Mouse (Mus musculus) heart, adult 18-20 months (tissue): ENCODE measurements around the gene St6galnac4. TPM values are rescaled to one million over a fixed set of nuclear protein-coding genes. Genes with fewer than 3 reads are reported as not detected.

Source experiments
- DNase-seq, 2 experiments: peaks; one replicate each; pipeline ENCODE4 v3.0.0; 2021 to 2022; ENCODE audit warnings: mixed read lengths in 1 of 2
- total RNA-seq, 2 experiments: library from RNA; stranded (reverse); gene quantifications; 2 replicates each; pipeline ENCODE4 v1.2.3; 2021

The St6galnac4 gene
- total RNA-seq, 2 experiments from 2014 or later, result 14.7 to 16.1 TPM

GRCm38 (mm10) chr2:32570698-32571494, 16.0 kb upstream of the St6galnac4 start, which contains the start of gene Dpm2:
Dpm2 (plus strand) TSS chr2:32570858.
- peak; percentile 95 for DNase-seq

- DNase-seq, result no peak
Measured at GRCm38 (mm10) chr2:32572196-32572595, 14.7 kb upstream of the St6galnac4 start.

DNA sequence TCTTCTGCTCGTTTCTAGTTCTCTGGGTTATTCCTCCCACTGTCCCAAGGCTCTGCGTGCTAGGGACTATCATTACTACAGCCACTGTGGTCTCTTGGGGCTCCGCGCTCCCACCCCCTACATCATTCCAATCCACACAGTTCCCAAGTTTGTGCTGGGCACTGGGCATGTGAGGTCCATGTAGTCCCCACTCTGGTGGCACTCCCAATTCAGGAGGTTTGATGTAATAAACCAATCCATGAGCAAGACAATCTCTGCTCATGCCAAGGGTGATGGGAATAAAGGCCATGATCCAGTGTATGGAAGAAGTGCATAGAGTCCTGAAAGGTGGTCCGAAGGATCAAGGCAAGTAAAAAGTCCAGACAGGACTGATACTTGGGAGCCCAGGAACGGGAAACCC, 12.4 kb upstream of the St6galnac4 start, which contains the start of gene Pip5kl1:
Pip5kl1 (plus strand) TSS at position 301 of the 400 bp plus-strand sequence.
- no peak for DNase-seq

GRCm38 (mm10) chr2:32574901-32575585, 11.9 kb upstream of the St6galnac4 start:
- DNase-seq, result peak in 1 of 2 experiments; percentile 73

GRCm38 (mm10) chr2:32575586-32576160, 11.2 kb upstream of the St6galnac4 start, which contains the start of gene 9430097D07Rik:
9430097D07Rik (minus strand) TSS chr2:32575684.
- no peak for DNase-seq

DNA sequence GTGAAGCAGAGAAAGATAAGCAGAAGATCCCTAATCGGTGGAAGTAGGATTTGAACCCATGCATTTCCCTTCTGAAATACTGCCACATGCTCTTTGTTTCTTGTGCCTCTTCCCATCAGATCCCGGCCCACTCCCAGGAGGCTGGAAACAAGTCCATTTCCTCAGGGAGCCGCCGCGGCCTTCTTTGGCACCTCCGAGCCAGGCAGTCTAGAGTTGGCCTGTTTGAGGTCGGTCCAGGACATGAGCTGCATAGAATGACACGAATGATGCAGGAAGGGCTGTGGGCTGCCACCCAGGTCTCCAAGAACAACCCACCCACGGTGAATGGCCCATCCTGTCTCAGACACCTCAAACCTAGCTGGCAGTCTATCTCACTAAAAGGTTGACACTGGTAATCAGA, 10.4 kb upstream of the St6galnac4 start:
- no peak for DNase-seq

DNA sequence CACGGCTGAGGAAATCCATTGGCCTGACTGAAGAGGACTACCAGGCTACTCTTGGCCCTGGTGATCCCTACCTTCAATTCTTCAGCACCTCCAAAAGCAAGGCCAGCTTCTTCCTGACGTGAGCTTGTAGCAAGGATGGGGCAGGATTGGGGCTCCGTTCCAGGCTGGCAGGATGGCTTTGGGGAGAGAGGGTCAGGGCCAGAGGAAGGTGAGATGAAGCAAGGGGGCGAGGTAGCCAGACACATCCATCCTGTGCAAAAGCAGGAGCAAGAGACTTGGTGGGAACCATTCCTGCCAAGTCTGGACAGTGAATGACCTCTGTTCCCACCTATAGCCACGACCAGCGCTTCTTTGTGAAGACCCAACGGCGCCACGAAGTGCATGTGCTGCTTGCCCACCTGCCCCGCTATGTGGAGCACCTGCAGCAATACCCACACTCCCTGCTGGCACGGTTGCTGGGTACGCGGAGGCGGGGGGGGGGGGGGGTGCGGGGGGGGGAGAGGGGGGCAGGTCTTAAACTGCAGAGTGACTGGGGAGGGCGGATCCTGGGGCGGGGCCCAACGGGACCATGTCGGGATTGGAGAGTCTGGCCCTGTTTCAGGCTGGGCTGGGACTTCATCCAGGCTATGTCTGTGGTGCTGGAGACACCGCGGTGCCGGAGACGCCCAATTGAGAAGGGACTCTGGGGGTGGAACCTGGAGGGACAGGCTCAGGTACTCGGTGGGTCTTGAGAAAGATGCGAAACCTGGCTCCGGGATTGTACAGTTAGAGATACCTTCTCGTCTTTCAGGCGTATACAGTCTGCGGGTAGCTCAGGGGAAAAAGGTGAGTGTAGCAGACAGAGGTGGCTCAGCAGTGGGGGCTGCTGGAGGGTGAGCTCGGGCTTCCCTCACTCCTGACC, 8.5 kb upstream of the St6galnac4 start:
- no peak for DNase-seq

- no peak for DNase-seq
Measured at GRCm38 (mm10) chr2:32581450-32582095, 5.3 kb upstream of the St6galnac4 start.

DNA sequence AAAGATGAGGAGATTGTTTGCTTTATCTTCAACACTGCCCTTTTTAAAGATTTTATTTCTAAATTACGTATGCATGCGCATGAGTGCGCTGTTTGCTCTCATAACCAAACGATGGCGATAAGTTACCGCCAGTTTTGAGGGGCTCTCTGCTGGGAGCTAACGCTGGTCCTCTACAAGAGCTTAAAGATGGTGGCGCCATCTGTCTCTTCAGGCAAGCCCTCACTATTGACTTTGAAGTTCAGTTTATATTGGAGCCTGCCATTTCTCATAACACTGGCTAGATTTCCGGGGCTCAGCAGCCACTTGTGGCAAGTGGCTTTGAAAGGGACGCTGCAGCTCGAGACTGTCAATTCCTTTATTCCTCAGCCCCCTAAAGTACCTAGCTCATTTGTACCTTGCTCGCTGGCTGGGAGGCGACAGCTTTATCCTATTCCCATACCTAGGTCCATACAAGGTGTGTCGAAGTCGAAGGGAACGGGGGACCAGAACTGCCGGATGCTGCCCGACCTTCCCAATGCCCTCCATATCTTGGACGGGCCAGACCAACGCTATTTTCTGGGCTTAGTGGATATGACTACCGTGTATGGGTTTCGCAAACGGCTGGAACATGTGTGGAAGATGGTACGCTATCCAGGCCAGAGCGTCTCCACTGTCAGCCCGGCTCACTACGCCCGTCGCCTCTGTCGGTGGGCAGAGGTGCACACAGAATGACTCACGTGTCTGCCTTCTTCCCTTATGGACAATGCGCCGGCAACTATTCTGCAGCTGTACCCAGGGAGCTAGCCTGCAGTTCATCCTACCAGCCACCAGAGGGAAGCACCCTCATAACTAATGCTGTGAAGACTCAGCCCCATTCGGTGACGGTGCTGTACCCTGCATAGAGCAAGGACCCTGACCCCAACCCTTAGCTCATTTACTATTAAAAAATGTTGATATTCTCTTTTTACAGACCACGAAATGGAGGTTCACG, 3.8 kb upstream of the St6galnac4 start:
- DNase-seq, result peak; percentile 88 to 90

DNA sequence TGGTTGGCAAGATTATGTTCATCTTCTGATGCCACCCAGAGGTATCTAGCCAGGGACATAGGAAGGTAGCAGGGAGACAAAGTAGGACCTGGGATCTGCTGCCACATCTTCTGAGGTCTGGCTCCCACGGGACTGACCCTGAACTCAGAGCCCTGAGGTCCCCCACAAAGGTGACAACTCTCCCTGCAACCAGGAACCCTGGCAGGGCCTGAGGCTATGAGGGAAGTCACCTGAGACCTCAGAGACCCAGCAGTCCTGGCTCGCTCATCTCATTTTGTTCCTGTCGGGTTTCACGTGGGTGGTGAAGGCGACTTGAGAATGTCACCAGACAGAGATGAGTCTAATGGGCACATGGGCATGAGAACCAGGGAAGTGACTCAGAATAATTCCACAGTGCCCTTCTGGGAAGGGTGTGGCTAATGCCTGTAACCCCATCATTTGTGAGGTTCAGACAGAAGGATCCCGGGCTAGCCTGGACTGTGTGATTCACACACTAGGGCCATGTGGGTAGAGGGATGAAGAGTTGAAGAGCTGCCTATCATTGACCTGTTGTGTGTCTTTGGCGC, 1.7 kb upstream of the St6galnac4 start:
- DNase-seq, result no peak

DNA sequence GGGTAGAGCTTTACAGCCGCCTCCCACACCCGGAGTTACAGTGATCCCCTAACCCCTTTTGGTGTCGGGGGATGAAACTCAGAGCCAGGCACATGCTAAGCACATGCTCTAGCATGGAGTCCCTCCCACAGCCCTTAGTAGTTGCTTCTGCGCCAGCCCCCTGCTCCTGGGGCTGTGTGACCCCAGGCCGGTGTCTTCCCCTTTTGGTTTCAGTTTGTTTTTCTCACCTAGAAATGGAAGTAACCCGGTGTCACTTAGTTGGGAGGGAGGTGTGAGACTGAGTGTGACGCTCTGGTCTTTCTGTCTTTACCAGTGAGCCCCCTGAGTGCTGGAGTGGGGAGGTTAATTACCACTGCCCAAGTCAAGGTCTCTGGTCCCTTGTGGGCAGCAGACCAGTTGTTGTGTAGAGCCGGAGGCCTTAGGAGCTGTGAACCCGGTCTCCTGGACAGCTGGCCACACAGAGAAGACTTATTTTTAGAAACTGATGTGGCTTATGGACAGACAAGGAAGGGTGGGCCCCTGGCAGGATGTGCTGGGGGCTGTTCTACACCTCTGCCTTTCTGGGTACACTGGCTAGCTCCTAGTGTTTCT, 931 bp downstream of the St6galnac4 start:
- DNase-seq, result peak; percentile 72 to 81

GRCm38 (mm10) chr2:32589213-32589795, 2.4 kb downstream of the St6galnac4 start:
- peak; percentile 51 to 74 for DNase-seq

GRCm38 (mm10) chr2:32590224-32590623, 3.3 kb downstream of the St6galnac4 start:
- DNase-seq, result peak; percentile 48 to 64

DNA sequence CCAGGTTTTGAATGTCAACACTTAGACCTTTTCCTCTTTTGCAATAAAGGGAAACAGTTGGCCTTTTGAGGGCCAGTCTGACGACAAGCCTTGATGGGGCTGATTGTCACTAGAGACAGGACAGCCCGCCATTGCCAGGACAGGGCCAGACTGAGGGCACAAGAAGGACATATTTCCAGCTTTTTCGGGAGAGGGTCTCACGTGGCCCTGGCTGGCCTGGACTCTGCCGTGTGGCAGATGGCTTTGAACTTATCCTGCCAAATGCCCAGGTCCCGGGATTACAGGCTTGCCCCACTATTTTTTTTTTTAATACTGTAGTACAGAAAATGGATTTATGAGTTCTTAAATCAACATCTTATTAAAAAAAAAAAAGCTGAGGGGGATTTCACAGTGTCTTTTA, 4.4 kb downstream of the St6galnac4 start:
- no peak for DNase-seq

- DNase-seq, result peak in 1 of 2 experiments; percentile 54
Measured at GRCm38 (mm10) chr2:32596725-32597124, 9.8 kb downstream of the St6galnac4 start.

GRCm38 (mm10) chr2:32597248-32597647, 10.4 kb downstream of the St6galnac4 start:
- DNase-seq, result no peak

- DNase-seq, result no peak
Measured at GRCm38 (mm10) chr2:32597699-32598098, 10.8 kb downstream of the St6galnac4 start.

- peak; percentile 44 to 61 for DNase-seq
Measured at GRCm38 (mm10) chr2:32598506-32598905, 11.6 kb downstream of the St6galnac4 start.

- DNase-seq, result no peak
Measured at GRCm38 (mm10) chr2:32599409-32599808, 12.5 kb downstream of the St6galnac4 start, which contains the start of gene St6galnac6. St6galnac6 (plus strand) TSS chr2:32599709.
